Mouse (Mus musculus) hindbrain, embryonic 15.5 days (tissue): Measurements from ENCODE around the gene Znrf2. TPM values are rescaled to one million over a fixed set of nuclear protein-coding genes. Genes with fewer than 3 reads are reported as not detected.

Experiments
- ATAC-seq: fragments of 200-750 bp; cut with Nextera tagmentation; 2 replicates; pipeline ENCODE4 v1.8.0; 2017; ENCODE audit warnings: low read depth, moderate number of reproducible peaks, moderate TSS enrichment; ENCODE audit not compliant: low FRiP score
- H3K27ac ChIP-seq: fragments of 300-500 bp; sonication (generic); replicated peaks from 2 replicates; pipeline ENCODE4 v1.5.1; 2015; ENCODE audit warnings: mild to moderate bottlenecking, inconsistent platforms
- H3K27me3 ChIP-seq: fragments of 300-500 bp; sonication (generic); 2 replicates; pipeline ENCODE4 v1.6.1; 2015; ENCODE audit warnings: control low read depth, inconsistent platforms
- H3K36me3 ChIP-seq: fragments of 300-500 bp; sonication (generic); 2 replicates; pipeline ENCODE4 v1.6.1; 2015; ENCODE audit warnings: control low read depth, inconsistent platforms
- H3K4me1 ChIP-seq: fragments of 300-500 bp; sonication (generic); replicated peaks from 2 replicates; pipeline ENCODE4 v1.6.1; 2015; ENCODE audit warnings: control low read depth, inconsistent platforms
- H3K4me2 ChIP-seq: fragments of 300-500 bp; sonication (generic); 2 replicates; pipeline ENCODE4 v1.6.1; 2015; ENCODE audit warnings: moderate library complexity, mild to moderate bottlenecking, inconsistent platforms
- H3K4me3 ChIP-seq: fragments of 300-500 bp; sonication (generic); 2 replicates; pipeline ENCODE4 v1.5.1; 2015; ENCODE audit warnings: mild to moderate bottlenecking, inconsistent platforms
- H3K9ac ChIP-seq: fragments of 300-500 bp; sonication (generic); 2 replicates; pipeline ENCODE4 v1.6.1; 2015; ENCODE audit warnings: inconsistent platforms
- H3K9me3 ChIP-seq: fragments of 300-500 bp; sonication (generic); 2 replicates; pipeline ENCODE4 v1.6.1; 2016; ENCODE audit warnings: control low read depth, inconsistent platforms
- WGBS: fragments of 180-500 bp; shearing (Covaris S2); methylation state at CpG from one replicate; pipeline ENCODE4 v1.1.7; 2015; 5-methylcytosine and 5-hydroxymethylcytosine counted together
- polyA plus RNA-seq: library from polyadenylated mRNA; unstranded; fragments of >200 nt; fragmentation: Nextera tagmentation; extraction: Ambion mirVana; gene quantifications from 2 replicates; pipeline ENCODE4 v1.2.1, GENCODE M21; 2015

Gene Znrf2
- polyA plus RNA-seq, 1 experiment from 2014 or later, result 4.7 TPM

GRCm38 (mm10) chr6:54891384-54891783, 74.7 kb downstream of the Znrf2 start:
- Histone ChIP-seq H3K27me3 (no peaks in the 10 kb centered on the region), H3K9ac (no peak overlapping the region), H3K9me3 (no peaks in the 10 kb centered on the region), H3K36me3 (no peaks in the 10 kb centered on the region), H3K4me3 (no peak overlapping the region), H3K4me1 (no peaks in the 10 kb centered on the region), H3K27ac (no peak overlapping the region), H3K4me2 (no peak overlapping the region)
- 89% methylated on average over 3 of the region's 3 CpGs for WGBS
- no peak for ATAC-seq

GRCm38 (mm10) chr6:54900256-54900655, 83.5 kb downstream of the Znrf2 start:
- no peak for ATAC-seq
- WGBS, result 87% methylated on average over 2 of the region's 2 CpGs

GRCm38 (mm10) chr6:54902547-54902946, 85.8 kb downstream of the Znrf2 start:
- ATAC-seq, result no peak
- Histone ChIP-seq H3K27ac (no peak overlapping the region), H3K27me3 (no peaks in the 10 kb centered on the region), H3K4me1 (no peaks in the 10 kb centered on the region), H3K9me3 (no peaks in the 10 kb centered on the region), H3K4me3 (no peak overlapping the region), H3K4me2 (no peak overlapping the region), H3K36me3 (no peaks in the 10 kb centered on the region), H3K9ac (no peak overlapping the region)
- WGBS, result 89% methylated on average over 2 of the region's 2 CpGs

More at GRCm38 (mm10) chr6:54900256-54900655, 83.5 kb downstream of the Znrf2 start:
- H3K27ac ChIP-seq, result no peak overlapping the region
- H3K27me3 ChIP-seq, result no peaks in the 10 kb centered on the region
- H3K4me1 ChIP-seq, result no peaks in the 10 kb centered on the region
- no peak overlapping the region for H3K4me3 ChIP-seq
- H3K4me2 ChIP-seq, result no peak overlapping the region
- no peak overlapping the region for H3K9ac ChIP-seq
- no peaks in the 10 kb centered on the region for H3K36me3 ChIP-seq
- no peaks in the 10 kb centered on the region for H3K9me3 ChIP-seq

GRCm38 (mm10) chr6:54906053-54907040, 89.6 kb downstream of the Znrf2 start:
- Histone ChIP-seq H3K4me1 (no peaks in the 10 kb centered on the region), H3K4me3 (no peak overlapping the region), H3K4me2 (no peak overlapping the region), H3K27me3 (no peaks in the 10 kb centered on the region), H3K36me3 (no peaks in the 10 kb centered on the region), H3K9ac (no peak overlapping the region), H3K27ac (no peak overlapping the region), H3K9me3 (no peaks in the 10 kb centered on the region)
- no peak for ATAC-seq
- 84% methylated on average over 10 of the region's 10 CpGs for WGBS

- WGBS, result 96% methylated on average over 4 of the region's 4 CpGs
- no peaks in the 10 kb centered on the region for H3K4me1 ChIP-seq
- ATAC-seq, result no peak
- no peak overlapping the region for H3K4me3 ChIP-seq
- H3K9me3 ChIP-seq, result no peaks in the 10 kb centered on the region
- H3K27ac ChIP-seq, result no peak overlapping the region
- H3K36me3 ChIP-seq, result no peaks in the 10 kb centered on the region
- H3K9ac ChIP-seq, result no peak overlapping the region
- H3K4me2 ChIP-seq, result no peak overlapping the region
- H3K27me3 ChIP-seq, result no peaks in the 10 kb centered on the region
Observed at GRCm38 (mm10) chr6:54914977-54915376, 98.3 kb downstream of the Znrf2 start.

- Histone ChIP-seq H3K36me3 (no peaks in the 10 kb centered on the region), H3K9ac (no peak overlapping the region)
Observed at GRCm38 (mm10) chr6:54916163-54916562, 99.4 kb downstream of the Znrf2 start.

GRCm38 (mm10) chr6:54916941-54917340, 100.2 kb downstream of the Znrf2 start:
- ATAC-seq, result no peak
- no peaks in the 10 kb centered on the region for H3K36me3 ChIP-seq
- 70% methylated on average over 4 of the region's 4 CpGs for WGBS
- no peak overlapping the region for H3K27ac ChIP-seq
- H3K9me3 ChIP-seq, result no peaks in the 10 kb centered on the region
- H3K4me3 ChIP-seq, result no peak overlapping the region
- no peak overlapping the region for H3K9ac ChIP-seq
- no peaks in the 10 kb centered on the region for H3K27me3 ChIP-seq
- no peaks in the 10 kb centered on the region for H3K4me1 ChIP-seq
- no peak overlapping the region for H3K4me2 ChIP-seq

More at GRCm38 (mm10) chr6:54916163-54916562, 99.4 kb downstream of the Znrf2 start:
- Histone ChIP-seq H3K4me2 (no peak overlapping the region), H3K9me3 (no peaks in the 10 kb centered on the region), H3K27ac (no peak overlapping the region), H3K4me3 (no peak overlapping the region), H3K4me1 (no peaks in the 10 kb centered on the region), H3K27me3 (no peaks in the 10 kb centered on the region)
- no peak for ATAC-seq
- whole genome bisulfite sequencing, result 71% methylated on average over 4 of the region's 4 CpGs

GRCm38 (mm10) chr6:54917523-54917922, 100.8 kb downstream of the Znrf2 start:
- no peak overlapping the region for H3K27ac ChIP-seq
- H3K4me1 ChIP-seq, result no peaks in the 10 kb centered on the region
- H3K9me3 ChIP-seq, result no peaks in the 10 kb centered on the region
- no peak overlapping the region for H3K4me2 ChIP-seq
- H3K4me3 ChIP-seq, result no peak overlapping the region
- H3K9ac ChIP-seq, result no peak overlapping the region
- ATAC-seq, result no peak
- H3K36me3 ChIP-seq, result no peaks in the 10 kb centered on the region
- WGBS, result 39% methylated on average over 4 of the region's 4 CpGs
- H3K27me3 ChIP-seq, result no peaks in the 10 kb centered on the region

GRCm38 (mm10) chr6:54918521-54918920, 101.8 kb downstream of the Znrf2 start:
- H3K27ac ChIP-seq, result no peak overlapping the region
- no peaks in the 10 kb centered on the region for H3K27me3 ChIP-seq
- no peaks in the 10 kb centered on the region for H3K4me1 ChIP-seq
- WGBS, result 91% methylated on average over 5 of the region's 5 CpGs
- no peaks in the 10 kb centered on the region for H3K9me3 ChIP-seq
- no peak overlapping the region for H3K4me2 ChIP-seq
- H3K4me3 ChIP-seq, result no peak overlapping the region
- no peak for ATAC-seq
- no peaks in the 10 kb centered on the region for H3K36me3 ChIP-seq
- no peak overlapping the region for H3K9ac ChIP-seq

- WGBS, result 92% methylated on average over 16 of the region's 16 CpGs
- Histone ChIP-seq H3K4me2 (no peak overlapping the region), H3K4me3 (no peak overlapping the region), H3K27ac (no peak overlapping the region), H3K27me3 (no peaks in the 10 kb centered on the region), H3K9ac (no peak overlapping the region), H3K36me3 (no peaks in the 10 kb centered on the region), H3K9me3 (no peaks in the 10 kb centered on the region), H3K4me1 (no peaks in the 10 kb centered on the region)
- no peak for ATAC-seq
Observed at GRCm38 (mm10) chr6:54924538-54924937, 107.8 kb downstream of the Znrf2 start.

- Histone ChIP-seq H3K36me3 (no peaks in the 10 kb centered on the region), H3K9me3 (no peaks in the 10 kb centered on the region), H3K4me2 (no peak overlapping the region), H3K27ac (no peak overlapping the region), H3K9ac (no peak overlapping the region), H3K4me1 (no peaks in the 10 kb centered on the region), H3K4me3 (no peak overlapping the region), H3K27me3 (no peaks in the 10 kb centered on the region)
- no peak for ATAC-seq
- WGBS, result 76% methylated on average over 7 of the region's 7 CpGs
Observed at GRCm38 (mm10) chr6:54925736-54926440, 109.2 kb downstream of the Znrf2 start.

- Histone ChIP-seq H3K27me3 (no peaks in the 10 kb centered on the region), H3K4me3 (no peak overlapping the region), H3K4me2 (no peak overlapping the region), H3K9ac (no peak overlapping the region), H3K27ac (no peak overlapping the region), H3K36me3 (no peaks in the 10 kb centered on the region), H3K4me1 (no peaks in the 10 kb centered on the region), H3K9me3 (no peaks in the 10 kb centered on the region)
- 75% methylated on average over 2 of the region's 2 CpGs for WGBS
- no peak for ATAC-seq
Observed at GRCm38 (mm10) chr6:54926899-54927298, 110.2 kb downstream of the Znrf2 start.
